Mouse (Mus musculus) adrenal gland (tissue): Measurements from ENCODE around the gene Mctp1.

Experiments
- intact Hi-C: fragments of 180-260 bp; cut with DNase I; formaldehyde crosslinking; loops from one replicate; pipeline ENCODE4 v1.15.1; 2025

The Mctp1 gene

GRCm38 (mm10) chr13:76609425-76609824, 225.1 kb downstream of the Mctp1 start:
- intact Hi-C loops, result no loop called here

GRCm38 (mm10) chr13:76611499-76611898, 227.2 kb downstream of the Mctp1 start:
- intact Hi-C loops, result no loop called here

GRCm38 (mm10) chr13:76620111-76620510, 235.8 kb downstream of the Mctp1 start:
- intact Hi-C loops, result no loop called here

- intact Hi-C loops, result no loop called here
These were observed 236.2 kb downstream of the Mctp1 start for GRCm38 (mm10) chr13:76620525-76620924.

GRCm38 (mm10) chr13:76633707-76634106, 249.4 kb downstream of the Mctp1 start:
- intact Hi-C loops, result no loop called here

- intact Hi-C loops, result no loop called here
These were observed 253.9 kb downstream of the Mctp1 start for GRCm38 (mm10) chr13:76638282-76638681.

- intact Hi-C loops, result no loop called here
These were observed 275.2 kb downstream of the Mctp1 start for GRCm38 (mm10) chr13:76659523-76659922.

- intact Hi-C loops, result loop anchor here (5.0 kb wide), 1 partner anchor 269 kb away; no protein-coding TSS in a partner anchor
These were observed 297.0 kb downstream of the Mctp1 start for GRCm38 (mm10) chr13:76681286-76681685.

- intact Hi-C loops, result no loop called here
These were observed 305.0 kb downstream of the Mctp1 start for GRCm38 (mm10) chr13:76689349-76689748.

GRCm38 (mm10) chr13:76690143-76690542, 305.8 kb downstream of the Mctp1 start:
- intact Hi-C loops, result no loop called here

GRCm38 (mm10) chr13:76690697-76691096, 306.4 kb downstream of the Mctp1 start:
- intact Hi-C loops, result no loop called here

GRCm38 (mm10) chr13:76734013-76734412, 349.7 kb downstream of the Mctp1 start:
- intact Hi-C loops, result no loop called here

- intact Hi-C loops, result no loop called here
These were observed 366.5 kb downstream of the Mctp1 start for GRCm38 (mm10) chr13:76750663-76751429.

GRCm38 (mm10) chr13:76759832-76760490, 375.6 kb downstream of the Mctp1 start:
- intact Hi-C loops, result no loop called here

GRCm38 (mm10) chr13:76799662-76800061, 415.3 kb downstream of the Mctp1 start:
- intact Hi-C loops, result no loop called here

- intact Hi-C loops, result no loop called here
These were observed 416.8 kb downstream of the Mctp1 start for GRCm38 (mm10) chr13:76801126-76801632.

- intact Hi-C loops, result no loop called here
These were observed 417.9 kb downstream of the Mctp1 start for GRCm38 (mm10) chr13:76802051-76802728.

GRCm38 (mm10) chr13:76802926-76803325, 418.6 kb downstream of the Mctp1 start:
- intact Hi-C loops, result no loop called here

- intact Hi-C loops, result no loop called here
These were observed 419.5 kb downstream of the Mctp1 start for GRCm38 (mm10) chr13:76803799-76804198.

- intact Hi-C loops, result no loop called here
These were observed 424.6 kb downstream of the Mctp1 start for GRCm38 (mm10) chr13:76808871-76809390.

GRCm38 (mm10) chr13:76809802-76810201, 425.5 kb downstream of the Mctp1 start:
- intact Hi-C loops, result no loop called here

- intact Hi-C loops, result no loop called here
These were observed 426.2 kb downstream of the Mctp1 start for GRCm38 (mm10) chr13:76810496-76810939.
